Mouse (Mus musculus) kidney, postnatal 4 days (tissue): ENCODE results near the gene Mcat.
A peak's percentile ranks its signal among the peaks of the same experiment; 100 is the strongest.

ENCODE experiments used
- DNase-seq, 2 experiments: peaks; one replicate each; pipeline ENCODE4 v3.0.0; 2021; ENCODE audit warnings: mixed read lengths in 2 of 2

Gene Mcat

DNA sequence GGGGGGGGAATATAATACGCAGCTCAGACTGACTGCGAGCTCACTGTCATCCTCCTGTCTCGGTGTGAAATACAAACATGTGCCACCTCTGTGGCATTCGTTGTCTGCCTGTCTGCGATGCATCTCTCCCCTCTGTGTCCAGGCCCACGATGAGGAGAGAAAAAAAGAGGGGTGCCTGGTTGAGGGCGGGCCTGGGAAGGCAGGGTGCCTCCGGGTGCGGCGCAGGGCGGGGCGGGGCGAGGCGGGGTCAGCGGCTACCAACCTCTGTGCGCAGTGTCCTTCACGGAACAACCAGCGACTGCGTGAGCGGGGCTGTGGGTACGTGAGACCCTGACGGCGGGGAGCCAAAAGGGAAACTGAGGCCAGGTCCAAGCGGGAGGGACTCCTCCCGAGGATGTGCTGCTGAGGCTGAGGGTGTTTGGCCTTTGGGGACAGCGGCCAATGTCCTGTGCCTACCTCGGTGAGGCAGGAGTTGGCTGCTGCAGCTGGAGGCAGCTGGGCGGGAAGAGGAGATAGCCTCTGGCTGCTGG is at the start of gene Mcat, which contains the start of gene Tspo:
TSS of gene Mcat (minus strand) at position 461 of the 530 bp plus-strand sequence.
TSS of gene Tspo (plus strand) at position 266 of the 530 bp plus-strand sequence.
- DNase-seq = peak; percentile 63 to 69

DNA sequence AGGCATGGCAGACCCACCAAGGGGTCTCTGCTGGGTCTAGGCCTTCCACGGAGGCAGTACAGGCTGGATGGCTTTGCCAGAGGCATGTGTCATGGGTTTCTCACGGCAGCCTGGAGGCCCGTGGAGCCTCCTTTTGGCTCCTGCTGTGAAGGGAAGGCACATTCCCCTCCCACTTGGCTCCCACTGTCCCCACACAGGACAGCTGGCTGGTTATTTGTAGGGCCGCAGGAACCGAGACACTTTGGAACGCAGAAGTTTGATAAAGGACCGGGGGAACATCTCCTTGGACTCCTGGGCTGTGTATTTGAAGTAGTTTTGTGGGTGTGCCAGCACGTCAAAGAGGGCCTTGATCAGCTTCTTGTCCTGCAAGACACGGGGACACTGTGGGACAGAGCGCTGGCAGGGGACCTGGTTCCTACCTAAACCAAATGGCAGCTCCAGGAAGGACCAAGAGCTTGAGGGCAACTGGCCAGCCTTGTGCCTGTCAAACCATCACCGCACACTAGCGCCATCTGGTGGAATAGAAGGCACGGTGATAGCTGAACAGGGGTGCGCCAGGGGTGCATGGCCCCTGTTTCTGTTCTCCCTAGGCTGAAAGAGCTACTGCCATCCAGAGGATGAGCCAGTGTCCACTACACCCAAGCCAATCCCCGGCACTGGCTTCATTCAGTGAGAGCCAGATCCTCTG is 43.7 kb upstream of the Mcat start:
- peak; percentile 79 to 84 for DNase-seq

- DNase-seq = no peak
Measured at GRCm38 (mm10) chr15:83606700-83607099, 43.1 kb upstream of the Mcat start.

GRCm38 (mm10) chr15:83606216-83606615 is 42.6 kb upstream of the Mcat start:
- DNase-seq = peak in 1 of 2 experiments; percentile 50

- DNase-seq = no peak
Measured at GRCm38 (mm10) chr15:83603426-83603825, 39.8 kb upstream of the Mcat start.

- DNase-seq = no peak
Measured at GRCm38 (mm10) chr15:83603046-83603396, 39.4 kb upstream of the Mcat start.

- peak; percentile 22 to 58 for DNase-seq
Measured at GRCm38 (mm10) chr15:83602372-83603045, 38.9 kb upstream of the Mcat start.

GRCm38 (mm10) chr15:83601185-83601584 is 37.6 kb upstream of the Mcat start:
- DNase-seq = no peak

- no peak for DNase-seq
Measured at GRCm38 (mm10) chr15:83596833-83597232, 33.2 kb upstream of the Mcat start.

DNA sequence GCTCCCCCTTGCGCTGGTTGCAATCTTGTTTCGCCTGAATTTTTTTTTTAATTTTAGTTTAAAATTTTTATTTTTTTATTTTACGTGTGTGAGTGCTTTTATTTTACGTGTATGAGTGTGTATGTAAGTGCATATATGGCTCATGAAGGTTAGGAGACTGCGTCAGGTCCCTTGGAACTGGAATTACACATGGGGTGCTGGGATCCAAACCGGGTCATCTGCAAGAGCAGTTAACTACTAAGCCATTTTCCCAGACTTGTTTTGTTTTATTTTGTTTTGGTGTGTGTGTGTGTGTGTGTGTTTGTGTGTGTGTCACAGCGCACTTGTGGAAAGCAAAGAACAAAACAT is 31.8 kb upstream of the Mcat start:
- no peak for DNase-seq

- DNase-seq = peak; percentile 98
Measured at GRCm38 (mm10) chr15:83594513-83595363, 31.2 kb upstream of the Mcat start, which contains the start of gene Ttll12. Ttll12 (minus strand) TSS chr15:83595157.

- DNase-seq = no peak
Measured at GRCm38 (mm10) chr15:83593702-83594512, 30.3 kb upstream of the Mcat start.

- peak in 1 of 2 experiments; percentile 26 for DNase-seq
Measured at GRCm38 (mm10) chr15:83593189-83593585, 29.6 kb upstream of the Mcat start.

GRCm38 (mm10) chr15:83592260-83593188 is 28.9 kb upstream of the Mcat start:
- DNase-seq = no peak

- DNase-seq = no peak
Measured at GRCm38 (mm10) chr15:83591758-83592157, 28.2 kb upstream of the Mcat start.

DNA sequence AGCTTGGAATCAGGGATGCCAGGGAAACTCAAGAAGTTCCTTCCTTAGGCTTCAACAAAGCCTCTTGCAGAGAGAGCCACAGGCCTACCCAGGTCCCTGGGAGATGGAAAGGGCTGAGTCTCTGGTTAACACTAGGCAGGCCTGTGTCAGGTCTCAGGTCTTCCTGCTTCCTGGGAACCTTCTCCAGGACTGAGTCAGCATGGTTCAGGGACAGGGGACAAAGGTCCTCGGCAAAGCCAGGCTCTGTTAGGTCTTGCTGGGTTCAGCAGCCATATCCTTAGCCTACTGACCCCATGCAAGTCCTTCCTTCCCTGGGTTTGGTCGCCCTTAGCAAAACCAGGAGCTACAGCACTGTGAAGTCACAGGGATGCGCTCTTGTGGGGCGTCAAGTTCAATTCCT is 27.3 kb upstream of the Mcat start:
- no peak for DNase-seq

DNA sequence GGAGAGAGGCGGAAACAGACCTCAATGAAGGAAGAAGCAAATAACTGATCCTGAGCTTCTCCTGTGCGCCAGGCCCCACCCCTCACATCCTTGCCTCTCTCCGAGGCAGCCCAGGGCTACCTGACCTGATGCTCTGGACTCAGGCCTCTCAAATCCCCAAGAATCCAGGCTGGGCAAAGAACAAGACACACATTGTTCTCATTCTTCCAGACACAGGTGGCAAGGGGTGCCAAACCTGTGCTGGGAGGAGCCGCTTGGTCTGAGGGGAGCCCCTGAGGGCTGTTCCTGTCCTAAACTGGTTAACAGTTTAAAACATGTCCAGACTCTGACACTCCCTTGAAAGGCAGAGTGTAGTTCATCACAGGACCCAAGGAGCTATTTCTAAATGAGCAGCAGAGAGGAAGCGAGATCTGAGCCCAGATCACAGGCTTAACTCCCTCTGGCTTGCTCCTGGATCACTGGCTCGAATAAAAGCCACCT is 21.2 kb upstream of the Mcat start:
- DNase-seq = no peak

DNA sequence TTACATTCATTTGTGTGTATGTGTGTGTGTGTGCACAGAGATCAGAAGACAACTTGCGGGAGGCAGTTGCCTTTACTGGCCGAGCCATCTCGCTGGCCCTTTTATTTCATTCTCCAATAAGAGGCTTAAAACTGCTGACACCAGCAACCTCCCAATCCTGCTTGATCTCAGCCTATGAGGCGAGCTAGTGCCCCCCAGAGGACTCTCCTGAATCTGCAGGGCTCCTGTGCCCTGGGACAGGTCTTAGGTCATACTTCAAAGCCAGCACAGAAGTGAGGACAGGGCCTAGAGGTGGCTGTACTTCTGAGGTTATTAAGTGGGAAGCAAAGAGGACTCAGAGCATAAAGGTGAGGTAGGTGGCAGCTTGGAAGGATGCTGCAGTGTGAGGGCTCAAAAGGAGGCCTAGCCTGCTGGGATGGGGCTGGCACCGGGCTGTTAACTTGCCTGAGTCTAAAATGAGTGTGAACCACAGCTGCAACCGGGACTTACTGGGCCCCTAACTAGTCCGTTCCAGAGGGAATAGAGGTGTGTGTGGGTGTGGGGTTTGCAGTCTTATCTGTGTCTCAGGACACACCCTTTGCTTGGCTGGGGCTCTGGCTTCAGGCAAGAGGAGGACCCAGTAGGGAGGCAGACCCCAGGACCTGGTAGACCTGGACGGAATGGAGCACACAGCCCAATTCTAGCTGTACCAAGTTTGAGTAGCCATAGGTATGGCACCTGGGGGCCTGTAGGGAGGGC is 20.0 kb upstream of the Mcat start:
- peak; percentile 63 to 68 for DNase-seq

DNA sequence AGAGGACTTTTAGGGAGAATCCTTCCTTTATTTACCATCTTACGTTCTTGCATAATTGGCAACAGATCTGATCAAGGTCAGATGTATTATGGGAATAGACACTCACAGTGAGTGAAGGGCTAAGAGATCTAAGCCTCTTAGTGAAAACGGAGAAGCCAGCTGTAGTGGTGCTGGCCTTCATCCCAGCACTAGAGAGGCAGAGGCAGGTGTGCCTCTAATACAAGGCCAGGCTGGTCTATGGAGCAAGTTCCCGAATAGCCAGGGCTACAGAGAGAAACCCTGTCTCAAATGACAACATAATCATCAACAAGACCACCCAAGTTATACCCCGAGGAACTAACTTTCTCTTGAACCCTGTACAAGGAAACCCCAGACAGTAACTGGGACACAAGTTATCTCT is 19.3 kb upstream of the Mcat start:
- DNase-seq = no peak

DNA sequence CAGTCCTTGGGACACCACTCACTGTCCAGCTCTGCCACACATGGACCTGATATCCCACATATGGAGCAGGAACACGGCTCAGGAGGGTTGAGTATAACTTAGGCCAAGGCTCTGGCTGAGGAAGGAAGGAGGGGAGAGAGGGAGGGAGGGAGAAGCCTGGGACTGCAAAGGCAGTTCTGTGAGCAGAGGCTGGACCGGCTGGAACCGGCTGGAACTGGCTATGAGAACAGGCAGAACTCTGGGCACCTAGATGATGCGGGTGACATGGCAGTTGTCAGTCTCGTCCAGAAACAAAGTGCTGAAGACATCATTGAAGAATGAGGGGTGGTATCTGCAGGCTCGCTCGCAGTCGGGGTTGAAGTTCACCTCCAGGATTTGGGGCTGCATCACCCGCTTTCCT is 13.1 kb upstream of the Mcat start:
- no peak for DNase-seq
